Mouse (Mus musculus) small intestine, adult 2 months (tissue): ENCODE measurements around the gene Gulp1.

ENCODE experiments used
- CTCF ChIP-seq: fragments of 200-500 bp; IDR thresholded peaks from 2 replicates; pipeline ENCODE4 v1.5.1; 2012; ENCODE audit warnings: low read depth, mild to moderate bottlenecking, control low read depth, inconsistent platforms, low read length, moderate library complexity, mixed read lengths; ENCODE audit not compliant: insufficient replicate concordance, insufficient read length; ENCODE audit errors: extremely low read depth
- POLR2A ChIP-seq: fragments of 200-500 bp; IDR thresholded peaks from 2 replicates; pipeline ENCODE4 v1.6.1; 2012; ENCODE audit warnings: low read depth, mild to moderate bottlenecking, control low read depth, inconsistent platforms, low read length, moderate library complexity

DNA sequence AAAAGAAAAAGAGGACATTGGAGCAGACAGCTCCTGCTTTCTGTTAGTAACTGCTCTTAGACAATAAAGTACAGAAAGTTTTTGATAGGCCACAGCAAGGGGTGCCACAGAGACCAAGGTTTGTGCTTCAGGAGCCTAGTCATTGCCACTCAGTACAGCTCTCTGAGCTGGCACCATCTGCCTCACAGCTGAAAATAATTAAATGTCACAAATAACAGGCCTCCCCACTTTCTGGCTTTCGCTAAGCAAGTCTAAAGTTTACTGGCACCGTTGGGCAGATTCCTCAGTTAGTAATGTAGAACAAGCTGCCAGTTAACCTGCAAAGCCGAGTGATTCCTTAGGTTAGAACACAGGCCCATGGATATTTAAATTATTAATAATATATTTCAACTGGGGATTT, 127.7 kb downstream of the Gulp1 start:
- TF ChIP-seq POLR2A = no peak
- no peak for TF ChIP-seq CTCF
